Mouse (Mus musculus): ENCODE measurements around the gene Gfpt1. TPM values are rescaled to one million over a fixed set of nuclear protein-coding genes. Genes with fewer than 3 reads are reported as not detected.

The Gfpt1 gene
- polyA plus RNA-seq, 1 experiment from 2014 or later, result 23.7 TPM

- H3K4me2 ChIP-seq (ENCODE audit: low read depth, severe bottlenecking), result no peak within 1 kb of the TSS
- H3K9ac ChIP-seq (ENCODE audit: low read length), result no peak within 1 kb of the TSS
- H3K27ac ChIP-seq (replicated peaks; ENCODE audit: low read depth, low read length), result no peak within 1 kb of the TSS
- DNase-seq (ENCODE audit: low spot score) (no peak), ATAC-seq (ENCODE audit: insufficient number of reproducible peaks, low FRiP score, low TSS enrichment, low read depth) (no peak)
- H3K4me1 ChIP-seq (ENCODE audit: control insufficient read depth, insufficient read depth, low read length), result peaks cover 14% of the 10 kb centered on the region
- H3K27me3 ChIP-seq (ENCODE audit: control insufficient read depth, insufficient read depth, low read length), result no peaks in the 10 kb centered on the region
- whole genome bisulfite sequencing, result 81% methylated on average over 11 of the region's 11 CpGs
- H3K4me3 ChIP-seq (ENCODE audit: low read depth, low read length), result no peak within 1 kb of the TSS
- H3K36me3 ChIP-seq (ENCODE audit: control insufficient read depth, insufficient read depth, low read length), result no peaks in the 10 kb centered on the region
- no peaks in the 10 kb centered on the region for H3K9me3 ChIP-seq (ENCODE audit: control insufficient read depth, low read length)
Observed at GRCm38 (mm10) chr6:87104123-87104796, 61.6 kb downstream of the Gfpt1 start, which contains the start of gene D6Ertd527e. Gene D6Ertd527e, plus strand, starts transcription at chr6:87104746.

DNA sequence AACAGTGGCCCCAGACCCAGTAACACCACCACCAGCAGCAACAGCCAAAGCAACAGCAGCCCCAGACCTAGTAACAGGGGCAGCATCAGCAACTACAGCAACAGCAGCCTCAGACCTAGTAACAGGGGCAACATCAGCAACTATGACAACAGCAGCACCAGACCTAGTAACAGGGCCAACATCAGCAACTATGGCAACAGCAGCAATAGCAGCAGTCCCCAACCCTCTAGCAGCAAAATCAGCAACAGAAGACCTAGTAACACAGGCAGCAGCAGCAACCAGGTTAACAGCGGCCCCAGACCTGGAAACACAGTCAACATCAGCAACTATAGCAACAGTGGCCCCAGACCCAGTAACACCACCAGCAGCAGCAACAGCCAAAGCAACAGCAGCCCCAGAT is 68.8 kb downstream of the Gfpt1 start:
- DNase-seq (ENCODE audit: low spot score) (no peak), ATAC-seq (ENCODE audit: insufficient number of reproducible peaks, low FRiP score, low TSS enrichment, low read depth) (no peak)
- Histone ChIP-seq H3K4me2 (ENCODE audit: low read depth, severe bottlenecking) (no peak overlapping the region), H3K9ac (ENCODE audit: low read length) (no peak overlapping the region), H3K4me3 (ENCODE audit: low read depth, low read length) (no peak overlapping the region), H3K27me3 (ENCODE audit: control insufficient read depth, insufficient read depth, low read length) (no peaks in the 10 kb centered on the region), H3K4me1 (ENCODE audit: control insufficient read depth, insufficient read depth, low read length) (no peaks in the 10 kb centered on the region), H3K36me3 (ENCODE audit: control insufficient read depth, insufficient read depth, low read length) (no peaks in the 10 kb centered on the region), H3K9me3 (ENCODE audit: control insufficient read depth, low read length) (no peaks in the 10 kb centered on the region), H3K27ac (replicated peaks; ENCODE audit: low read depth, low read length) (no peak overlapping the region)
- WGBS, result 100% methylated on average over 1 of the region's 1 CpGs

GRCm38 (mm10) chr6:87112125-87112524 is 69.5 kb downstream of the Gfpt1 start:
- whole genome bisulfite sequencing, result 88% methylated on average over 6 of the region's 6 CpGs
- Histone ChIP-seq H3K36me3 (ENCODE audit: control insufficient read depth, insufficient read depth, low read length) (no peaks in the 10 kb centered on the region), H3K4me3 (ENCODE audit: low read depth, low read length) (no peak overlapping the region), H3K9me3 (ENCODE audit: control insufficient read depth, low read length) (no peaks in the 10 kb centered on the region), H3K4me2 (ENCODE audit: low read depth, severe bottlenecking) (no peak overlapping the region), H3K9ac (ENCODE audit: low read length) (no peak overlapping the region), H3K4me1 (ENCODE audit: control insufficient read depth, insufficient read depth, low read length) (no peaks in the 10 kb centered on the region), H3K27me3 (ENCODE audit: control insufficient read depth, insufficient read depth, low read length) (no peaks in the 10 kb centered on the region), H3K27ac (replicated peaks; ENCODE audit: low read depth, low read length) (no peak overlapping the region)
- no peak for ATAC-seq (ENCODE audit: insufficient number of reproducible peaks, low FRiP score, low TSS enrichment, low read depth)
- no peak for DNase-seq (ENCODE audit: low spot score)

DNA sequence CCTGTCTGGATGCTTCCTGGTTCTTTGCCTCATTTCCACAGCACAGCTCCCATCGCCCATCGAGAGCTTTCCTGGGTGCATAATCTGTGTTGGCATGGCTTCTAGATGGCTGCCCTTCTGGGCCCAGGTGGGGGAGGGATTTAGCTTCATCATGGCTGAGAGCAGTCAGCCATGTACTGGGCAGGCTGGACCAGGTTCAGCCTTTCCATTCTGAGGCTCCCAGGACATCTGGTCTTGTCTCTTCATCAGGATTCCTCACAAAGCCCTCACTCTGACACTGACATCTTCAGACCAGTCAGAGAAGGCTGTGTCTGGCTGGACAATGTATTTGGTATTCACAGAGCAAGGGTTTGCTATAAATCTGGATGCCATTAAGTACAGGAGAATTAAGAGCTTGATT is 73.3 kb downstream of the Gfpt1 start:
- no peak overlapping the region for H3K9ac ChIP-seq (ENCODE audit: low read length)

DNA sequence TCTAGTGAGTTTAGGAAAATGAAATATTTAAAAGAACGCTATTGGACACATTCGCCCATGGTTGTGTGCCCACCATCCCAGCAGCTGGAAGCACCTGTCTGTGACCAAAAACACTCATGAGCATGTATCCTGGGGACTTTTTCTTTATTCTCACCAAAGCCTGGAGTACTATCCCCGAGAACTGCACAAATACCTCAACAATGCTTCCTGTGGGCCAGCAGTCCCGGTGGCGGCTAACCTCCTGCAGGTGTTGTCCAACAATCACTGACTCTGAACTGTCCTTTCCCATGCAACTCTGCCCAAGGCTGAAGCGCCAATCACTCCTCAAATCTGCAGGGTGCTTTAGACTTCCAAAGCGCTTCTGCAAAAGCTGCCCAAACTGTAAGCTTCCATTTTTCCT is 74.0 kb downstream of the Gfpt1 start:
- ATAC-seq (ENCODE audit: insufficient number of reproducible peaks, low FRiP score, low TSS enrichment, low read depth), result no peak
- WGBS, result 86% methylated on average over 7 of the region's 7 CpGs

More for the DNA sequence above, 73.3 kb downstream of the Gfpt1 start:
- Histone ChIP-seq H3K27me3 (ENCODE audit: control insufficient read depth, insufficient read depth, low read length) (no peaks in the 10 kb centered on the region), H3K4me2 (ENCODE audit: low read depth, severe bottlenecking) (no peak overlapping the region), H3K27ac (replicated peaks; ENCODE audit: low read depth, low read length) (no peak overlapping the region), H3K9me3 (ENCODE audit: control insufficient read depth, low read length) (no peaks in the 10 kb centered on the region), H3K36me3 (ENCODE audit: control insufficient read depth, insufficient read depth, low read length) (no peaks in the 10 kb centered on the region), H3K4me3 (ENCODE audit: low read depth, low read length) (no peak overlapping the region), H3K4me1 (ENCODE audit: control insufficient read depth, insufficient read depth, low read length) (no peaks in the 10 kb centered on the region)
- WGBS, result 85% methylated on average over 2 of the region's 2 CpGs
- DNase-seq (ENCODE audit: low spot score), result no peak
- no peak for ATAC-seq (ENCODE audit: insufficient number of reproducible peaks, low FRiP score, low TSS enrichment, low read depth)

GRCm38 (mm10) chr6:87119066-87119837 is 76.6 kb downstream of the Gfpt1 start:
- no peaks in the 10 kb centered on the region for H3K9me3 ChIP-seq (ENCODE audit: control insufficient read depth, low read length)
- H3K27ac ChIP-seq (replicated peaks; ENCODE audit: low read depth, low read length), result no peak overlapping the region
- H3K4me3 ChIP-seq (ENCODE audit: low read depth, low read length), result no peak overlapping the region
- no peaks in the 10 kb centered on the region for H3K27me3 ChIP-seq (ENCODE audit: control insufficient read depth, insufficient read depth, low read length)
- H3K36me3 ChIP-seq (ENCODE audit: control insufficient read depth, insufficient read depth, low read length), result no peaks in the 10 kb centered on the region
- no peak overlapping the region for H3K9ac ChIP-seq (ENCODE audit: low read length)
- 82% methylated on average over 20 of the region's 20 CpGs for WGBS
- DNase-seq (ENCODE audit: low spot score) (no peak), ATAC-seq (ENCODE audit: insufficient number of reproducible peaks, low FRiP score, low TSS enrichment, low read depth) (no peak)
- H3K4me1 ChIP-seq (ENCODE audit: control insufficient read depth, insufficient read depth, low read length), result no peaks in the 10 kb centered on the region
- no peak overlapping the region for H3K4me2 ChIP-seq (ENCODE audit: low read depth, severe bottlenecking)

More for the DNA sequence above, 74.0 kb downstream of the Gfpt1 start:
- H3K9ac ChIP-seq (ENCODE audit: low read length), result no peak overlapping the region
- no peak overlapping the region for H3K4me2 ChIP-seq (ENCODE audit: low read depth, severe bottlenecking)
- no peaks in the 10 kb centered on the region for H3K9me3 ChIP-seq (ENCODE audit: control insufficient read depth, low read length)
- H3K4me3 ChIP-seq (ENCODE audit: low read depth, low read length), result no peak overlapping the region
- no peaks in the 10 kb centered on the region for H3K27me3 ChIP-seq (ENCODE audit: control insufficient read depth, insufficient read depth, low read length)
- DNase-seq (ENCODE audit: low spot score), result no peak
- no peaks in the 10 kb centered on the region for H3K36me3 ChIP-seq (ENCODE audit: control insufficient read depth, insufficient read depth, low read length)
- H3K4me1 ChIP-seq (ENCODE audit: control insufficient read depth, insufficient read depth, low read length), result no peaks in the 10 kb centered on the region
- H3K27ac ChIP-seq (replicated peaks; ENCODE audit: low read depth, low read length), result no peak overlapping the region

- DNase-seq (ENCODE audit: low spot score) (no peak), ATAC-seq (ENCODE audit: insufficient number of reproducible peaks, low FRiP score, low TSS enrichment, low read depth) (no peak)
- no peaks in the 10 kb centered on the region for H3K4me1 ChIP-seq (ENCODE audit: control insufficient read depth, insufficient read depth, low read length)
- no peaks in the 10 kb centered on the region for H3K9me3 ChIP-seq (ENCODE audit: control insufficient read depth, low read length)
- H3K9ac ChIP-seq (ENCODE audit: low read length), result no peak overlapping the region
- H3K4me2 ChIP-seq (ENCODE audit: low read depth, severe bottlenecking), result no peak overlapping the region
- H3K36me3 ChIP-seq (ENCODE audit: control insufficient read depth, insufficient read depth, low read length), result no peaks in the 10 kb centered on the region
- no peak overlapping the region for H3K27ac ChIP-seq (replicated peaks; ENCODE audit: low read depth, low read length)
- 63% methylated on average over 4 of the region's 4 CpGs for WGBS
- H3K27me3 ChIP-seq (ENCODE audit: control insufficient read depth, insufficient read depth, low read length), result no peaks in the 10 kb centered on the region
- no peak overlapping the region for H3K4me3 ChIP-seq (ENCODE audit: low read depth, low read length)
Observed at GRCm38 (mm10) chr6:87119975-87120374, 77.3 kb downstream of the Gfpt1 start.

DNA sequence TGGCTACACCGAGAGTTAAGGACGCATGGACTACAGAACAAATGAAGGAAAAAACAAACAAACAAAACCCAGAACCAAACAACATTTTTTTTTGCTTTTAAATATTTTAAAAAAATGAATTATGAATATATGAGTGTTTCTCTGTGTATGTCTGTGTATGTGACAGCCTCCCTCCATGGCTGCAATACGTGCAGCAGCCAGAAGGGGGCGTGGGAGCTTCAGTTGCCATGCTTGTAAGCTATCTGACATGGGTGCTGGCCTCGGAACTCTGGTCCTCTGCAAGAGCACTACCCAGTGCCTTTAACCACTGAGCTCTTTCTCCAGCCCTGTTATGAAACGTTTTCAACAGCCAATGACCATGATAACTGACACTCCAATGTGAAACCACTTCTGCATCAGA is 78.0 kb downstream of the Gfpt1 start:
- H3K27ac ChIP-seq (replicated peaks; ENCODE audit: low read depth, low read length), result no peak overlapping the region
- ATAC-seq (ENCODE audit: insufficient number of reproducible peaks, low FRiP score, low TSS enrichment, low read depth) (no peak), DNase-seq (ENCODE audit: low spot score) (no peak)
- no peaks in the 10 kb centered on the region for H3K36me3 ChIP-seq (ENCODE audit: control insufficient read depth, insufficient read depth, low read length)
- H3K4me1 ChIP-seq (ENCODE audit: control insufficient read depth, insufficient read depth, low read length), result no peaks in the 10 kb centered on the region
- WGBS, result 90% methylated on average over 6 of the region's 6 CpGs
- no peak overlapping the region for H3K4me2 ChIP-seq (ENCODE audit: low read depth, severe bottlenecking)
- no peak overlapping the region for H3K4me3 ChIP-seq (ENCODE audit: low read depth, low read length)
- H3K27me3 ChIP-seq (ENCODE audit: control insufficient read depth, insufficient read depth, low read length), result no peaks in the 10 kb centered on the region
- no peak overlapping the region for H3K9ac ChIP-seq (ENCODE audit: low read length)
- no peaks in the 10 kb centered on the region for H3K9me3 ChIP-seq (ENCODE audit: control insufficient read depth, low read length)

All from limb, embryonic 11.5 days (tissue).